Mouse (Mus musculus) embryonic stem cell, embryonic (primary cell): Measurements from ENCODE around the gene Wdr83os.

Experiments
- CTCF ChIA-PET, 4 experiments: fragments of 300-600 bp in 2 of 4; fragments of 350-600 bp in 2 of 4; sonication (Branson Sonifier 250); formaldehyde crosslinking; loops; one replicate each; lab custom pipeline; 2022; ENCODE audit warnings: inconsistent platforms in 2 of 4; lab: Charles Lee
- POLR2A ChIA-PET, 4 experiments: fragments of 300-600 bp in 2 of 4; fragments of 350-600 bp in 2 of 4; sonication (Branson Sonifier 250); formaldehyde crosslinking; loops; one replicate each; lab custom pipeline; 2022; ENCODE audit warnings: antibody characterized with exemption in 4 of 4, inconsistent platforms in 1 of 4; lab: Charles Lee

Gene Wdr83os

DNA sequence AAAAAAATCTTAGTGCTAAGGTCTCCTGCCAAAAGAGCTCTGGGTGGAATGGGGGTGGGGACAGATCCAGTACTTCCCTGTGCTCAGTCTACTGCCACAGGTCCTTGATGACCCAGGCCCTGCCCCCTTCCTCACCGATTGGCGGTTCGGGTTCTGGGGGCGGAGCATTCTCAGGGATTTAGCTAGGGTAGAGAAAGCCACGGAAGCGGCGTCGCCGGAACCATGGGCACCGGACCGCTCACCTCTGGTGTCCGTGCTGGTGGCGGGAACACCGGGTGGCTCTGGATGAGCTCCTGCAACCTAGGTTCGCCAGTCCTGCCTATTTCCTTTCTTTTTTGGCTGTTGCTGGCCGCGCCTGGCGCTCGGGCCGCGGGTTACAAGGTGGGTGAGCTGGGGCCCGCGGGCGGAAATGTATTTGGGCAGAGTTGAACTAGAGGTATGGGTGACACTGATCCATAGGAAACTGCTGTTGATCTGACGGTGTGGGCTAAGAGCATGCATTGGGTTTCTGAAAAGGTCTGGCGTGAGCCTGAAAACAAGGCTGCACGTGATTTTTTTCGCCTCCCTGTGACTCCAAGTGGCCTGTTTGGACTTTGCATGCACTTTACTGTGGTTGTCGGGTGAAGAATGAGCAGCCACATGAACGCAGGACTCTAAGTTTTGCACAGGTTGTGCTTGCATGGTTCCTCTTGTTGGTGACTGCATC is 2.7 kb downstream of the Wdr83os start, which contains the start of gene Man2b1:
Gene Man2b1, plus strand, starts transcription at position 163 of the 706 bp plus-strand sequence.
- POLR2A ChIA-PET = interaction anchor here (0.6 to 11.1 kb wide), 68 partner anchors 9 to 752 kb away, joined by 3 to 275 read pairs (median 5); partner anchors contain the start of genes Dhps (in 4 of the 4), Trir (in 3 of the 4), Vps35 (in 3 of the 4) and Asna1 (in 2 of the 4)
- CTCF ChIA-PET = interaction anchor here (0.5 to 1.7 kb wide), 12 partner anchors 11 to 1815 kb away, joined by 3 to 22 read pairs (median 4); partner anchors contain the start of gene Dhps (in 1 of the 4)

DNA sequence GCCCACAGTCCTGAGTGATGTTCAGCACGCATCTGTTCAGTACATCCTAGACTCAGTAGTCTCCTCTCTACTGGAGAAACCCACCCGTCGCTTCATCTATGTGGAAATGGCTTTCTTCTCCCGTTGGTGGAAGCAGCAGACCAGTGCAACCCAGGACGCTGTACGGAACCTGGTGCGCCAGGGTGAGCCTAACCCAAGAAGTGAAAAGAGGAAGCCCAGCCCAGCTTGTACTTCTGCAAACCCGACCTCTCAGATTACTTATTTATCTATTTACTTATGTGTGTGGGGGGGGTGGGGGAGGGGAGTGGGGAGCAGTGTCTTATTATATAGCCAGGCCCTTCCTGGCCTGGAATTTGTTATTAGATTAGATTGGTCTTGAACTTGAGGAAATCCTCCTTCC is 4.1 kb downstream of the Wdr83os start:
- ChIA-PET CTCF (interaction anchor here in 1 of 4 experiments (0.6 to 3.2 kb wide), 2 partner anchors 8 to 441 kb away, joined by 3 to 19 read pairs; no protein-coding TSS in a partner anchor), POLR2A (interaction anchor here in 3 of 4 experiments (0.6 to 11.1 kb wide), 9 partner anchors 11 to 208 kb away, joined by 3 to 275 read pairs (median 21); partner anchors contain the start of genes Dhps (in 3 of the 3), Fbxw9 (in 1 of the 3) and Tnpo2 (in 1 of the 3))

DNA sequence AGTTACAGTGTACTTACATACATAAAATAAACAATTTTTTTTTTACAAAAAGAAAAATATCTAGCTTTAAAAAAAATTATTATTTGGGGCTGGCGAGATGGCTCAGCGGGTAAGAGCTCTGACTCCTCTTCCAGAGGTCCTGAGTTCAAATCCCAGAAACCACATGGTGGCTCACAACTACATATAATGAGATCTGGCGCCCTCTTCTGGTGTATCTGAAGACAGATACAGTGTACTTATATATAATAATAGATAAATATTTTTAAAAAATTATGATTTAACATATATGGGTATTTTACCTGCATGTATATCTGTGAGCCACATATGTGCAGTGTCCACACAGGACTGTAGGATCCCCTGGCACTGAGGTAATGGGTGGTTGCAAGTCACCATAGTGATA is 5.7 kb downstream of the Wdr83os start:
- ChIA-PET POLR2A (interaction anchor here in 2 of 4 experiments (0.7 to 11.1 kb wide), 9 partner anchors 10 to 109 kb away, joined by 3 to 275 read pairs (median 9); partner anchors contain the start of genes Dhps (in 2 of the 2) and Trir (in 1 of the 2)), CTCF (interaction anchor here in 3 of 4 experiments (0.6 to 3.2 kb wide), 10 partner anchors 10 to 377 kb away, joined by 3 to 19 read pairs (median 4); partner anchors contain the start of gene Dhps (in 1 of the 3))

DNA sequence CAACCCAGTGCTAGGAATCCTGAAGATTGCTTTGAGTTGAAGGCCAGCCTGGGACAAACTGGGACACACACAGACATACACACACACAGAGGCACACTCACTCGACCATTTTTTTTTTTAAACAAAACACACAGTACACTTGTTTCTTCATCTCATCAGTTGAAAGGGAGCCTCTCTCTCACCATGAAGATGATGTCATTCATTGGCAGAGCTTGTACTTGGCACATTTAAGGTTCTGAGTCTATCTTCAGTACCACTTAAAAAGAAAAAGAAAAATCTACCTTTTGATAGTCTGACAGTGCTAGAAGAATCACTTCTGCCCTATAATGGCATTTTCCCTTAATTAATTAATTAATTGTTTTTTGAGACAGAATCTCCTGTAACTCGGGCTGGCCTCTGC is 8.2 kb downstream of the Wdr83os start:
- ChIA-PET CTCF (interaction anchor here in 1 of 4 experiments (0.7 kb wide), 1 partner anchor 14 kb away, joined by 3 read pairs; no protein-coding TSS in a partner anchor), POLR2A (interaction anchor here in 2 of 4 experiments (0.6 to 11.1 kb wide), 5 partner anchors 8 to 103 kb away, joined by 3 to 275 read pairs (median 4); partner anchors contain the start of genes Dhps (in 1 of the 2), Wdr83 (in 1 of the 2) and Wdr83os (in 1 of the 2))

DNA sequence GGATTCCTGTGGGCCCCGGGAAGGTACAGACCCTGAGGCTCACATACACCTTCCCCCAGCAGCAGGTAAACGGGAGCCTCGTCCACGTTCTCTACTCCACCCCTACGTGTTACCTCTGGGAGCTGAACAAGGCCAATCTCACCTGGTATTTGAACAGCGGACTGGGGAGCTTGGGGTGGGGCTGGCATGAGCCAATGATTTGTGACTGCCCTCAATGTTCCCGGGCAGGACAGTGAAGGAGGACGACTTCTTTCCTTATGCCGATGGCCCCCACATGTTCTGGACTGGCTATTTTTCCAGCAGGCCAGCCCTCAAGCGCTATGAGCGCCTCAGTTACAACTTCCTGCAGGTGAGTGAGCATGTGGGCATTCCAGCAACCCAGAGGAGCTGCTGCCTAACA is 10.3 kb downstream of the Wdr83os start:
- POLR2A ChIA-PET = interaction anchor here in 2 of 4 experiments (1.3 to 9.8 kb wide), 5 partner anchors 7 to 19 kb away, joined by 3 to 60 read pairs (median 11); partner anchors contain the start of genes Dhps (in 2 of the 2) and Man2b1 (in 1 of the 2)

DNA sequence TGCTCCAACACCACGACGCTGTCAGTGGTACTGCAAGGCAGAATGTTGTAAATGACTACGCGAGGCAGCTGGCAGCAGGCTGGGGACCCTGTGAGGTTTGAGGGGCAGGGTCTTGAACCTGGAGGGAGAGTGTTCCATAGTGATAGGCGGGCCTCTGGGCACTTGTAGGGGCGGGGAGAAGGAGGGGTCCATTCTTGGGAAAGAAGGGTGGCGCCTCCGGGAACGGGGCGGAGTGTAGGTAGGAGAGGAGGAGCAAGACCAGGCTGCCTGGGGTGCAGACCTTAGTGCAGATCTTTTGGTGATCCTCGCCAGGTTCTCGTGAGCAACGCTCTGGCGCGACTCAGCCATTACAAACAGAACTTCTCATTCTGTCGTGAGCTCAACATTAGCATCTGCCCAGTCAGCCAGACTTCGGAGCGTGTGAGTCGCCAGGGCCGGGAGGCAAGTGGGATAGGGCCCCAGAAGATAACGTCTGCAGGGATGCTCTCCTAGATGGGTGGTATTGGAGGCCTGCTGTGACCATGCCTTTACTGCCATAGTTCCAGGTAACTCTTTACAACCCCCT is 11.1 kb downstream of the Wdr83os start:
- POLR2A ChIA-PET = interaction anchor here in 3 of 4 experiments (1.0 to 9.8 kb wide), 7 partner anchors 8 to 20 kb away, joined by 3 to 60 read pairs (median 10); partner anchors contain the start of genes Dhps (in 3 of the 3), Man2b1 (in 1 of the 3), Wdr83 (in 1 of the 3) and Wdr83os (in 1 of the 3)
- CTCF ChIA-PET = interaction anchor here in 3 of 4 experiments (0.6 to 1.3 kb wide), 6 partner anchors 10 to 49 kb away, joined by 3 to 5 read pairs (median 4); no protein-coding TSS in a partner anchor

More for the DNA sequence above, 10.3 kb downstream of the Wdr83os start:
- CTCF ChIA-PET = interaction anchor here in 1 of 4 experiments (1.2 kb wide), 1 partner anchor 16 kb away, joined by 3 read pairs; no protein-coding TSS in a partner anchor

DNA sequence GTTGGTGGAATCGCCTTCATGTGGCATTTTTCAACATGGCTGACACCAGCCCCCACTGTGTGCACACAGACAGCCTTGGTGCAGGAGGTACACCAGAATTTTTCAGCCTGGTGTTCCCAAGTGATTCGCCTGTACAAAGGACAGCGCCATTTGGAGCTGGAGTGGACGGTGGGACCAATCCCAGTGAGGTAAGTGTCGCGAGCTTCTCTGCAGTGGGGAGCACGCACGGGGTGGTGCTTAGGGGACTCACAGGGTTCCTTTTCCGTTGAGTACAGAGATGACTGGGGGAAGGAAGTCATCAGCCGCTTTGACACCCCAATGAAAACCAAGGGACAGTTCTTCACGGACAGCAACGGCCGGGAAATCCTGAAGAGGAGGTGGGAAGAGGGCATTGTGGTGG is 14.5 kb downstream of the Wdr83os start:
- CTCF ChIA-PET = interaction anchor here in 1 of 4 experiments (1.4 kb wide), 1 partner anchor 19 kb away, joined by 3 read pairs; no protein-coding TSS in a partner anchor
- POLR2A ChIA-PET = interaction anchor here in 2 of 4 experiments (1.0 to 10.8 kb wide), 5 partner anchors 11 to 119 kb away, joined by 3 to 60 read pairs (median 8); partner anchors contain the start of genes Man2b1 (in 2 of the 2) and Dhps (in 1 of the 2)

DNA sequence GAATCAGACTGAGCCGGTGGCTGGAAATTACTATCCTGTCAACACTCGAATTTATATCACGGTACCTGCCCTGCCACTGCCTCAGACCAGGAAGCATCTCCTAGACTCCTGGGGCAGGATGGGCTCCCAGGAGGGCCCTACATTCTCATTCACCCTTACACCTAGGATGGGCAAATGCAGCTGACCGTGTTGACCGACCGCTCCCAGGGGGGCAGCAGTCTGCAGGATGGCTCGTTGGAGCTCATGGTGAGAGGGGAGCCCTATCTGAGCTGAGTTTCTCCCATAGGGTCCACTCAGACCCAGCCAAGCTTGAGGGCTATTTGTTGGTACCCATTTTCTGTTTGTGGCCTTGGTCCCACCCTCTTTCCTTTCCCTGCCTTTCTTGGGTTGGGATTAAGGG is 15.0 kb downstream of the Wdr83os start:
- ChIA-PET CTCF (interaction anchor here in 1 of 4 experiments (1.4 kb wide), 1 partner anchor 19 kb away, joined by 3 read pairs; no protein-coding TSS in a partner anchor), POLR2A (interaction anchor here in 2 of 4 experiments (1.0 to 10.8 kb wide), 4 partner anchors 11 to 120 kb away, joined by 3 to 60 read pairs (median 30); partner anchors contain the start of genes Man2b1 (in 2 of the 2) and Dhps (in 1 of the 2))

DNA sequence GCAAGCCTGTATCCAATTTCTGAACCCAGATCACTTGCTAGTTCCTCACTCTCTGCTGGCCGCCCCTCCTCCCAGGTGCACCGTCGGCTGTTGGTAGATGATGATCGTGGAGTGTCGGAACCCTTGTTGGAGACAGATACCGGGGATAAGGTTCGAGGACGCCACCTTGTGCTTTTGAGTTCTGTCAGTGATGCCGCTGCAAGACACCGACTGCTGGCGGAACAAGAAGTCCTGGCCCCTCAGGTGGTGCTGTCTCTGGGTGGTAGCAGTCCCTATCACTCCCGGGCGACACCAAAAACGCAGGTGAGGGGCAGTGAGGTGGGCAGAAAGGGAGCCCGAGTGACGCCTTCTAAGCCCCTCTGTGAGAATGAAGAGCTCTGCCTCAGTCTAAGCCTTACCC is 15.7 kb downstream of the Wdr83os start:
- CTCF ChIA-PET = interaction anchor here in 2 of 4 experiments (1.0 to 1.4 kb wide), 2 partner anchors 20 kb away, joined by 3 read pairs; no protein-coding TSS in a partner anchor
- POLR2A ChIA-PET = interaction anchor here in 3 of 4 experiments (0.8 to 10.8 kb wide), 8 partner anchors 12 to 295 kb away, joined by 3 to 60 read pairs (median 4); partner anchors contain the start of genes Dhps (in 2 of the 3) and Man2b1 (in 2 of the 3)

DNA sequence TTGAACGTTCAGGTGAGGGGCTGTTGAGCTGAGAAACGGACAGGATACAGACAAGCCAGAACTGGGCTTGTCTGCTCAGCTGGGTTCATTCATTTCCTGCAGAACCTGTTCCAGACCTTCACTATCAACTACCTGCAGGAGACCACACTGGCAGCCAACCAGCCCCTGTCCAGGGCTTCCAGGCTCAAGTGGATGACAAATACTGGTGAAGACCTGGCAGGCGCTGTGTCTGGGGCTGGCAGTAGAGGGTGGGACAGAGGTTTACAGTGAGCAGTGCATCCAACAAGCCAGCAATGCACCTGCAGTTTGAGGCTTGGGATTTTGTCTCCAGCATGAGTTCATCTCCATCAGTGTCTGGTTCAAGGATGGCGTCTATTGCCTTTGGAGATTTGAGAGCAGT is 16.3 kb downstream of the Wdr83os start:
- ChIA-PET POLR2A (interaction anchor here in 3 of 4 experiments (0.8 to 10.8 kb wide), 7 partner anchors 13 to 295 kb away, joined by 3 to 60 read pairs (median 3); partner anchors contain the start of genes Dhps (in 2 of the 3) and Man2b1 (in 1 of the 3)), CTCF (interaction anchor here in 1 of 4 experiments (1.0 kb wide), 1 partner anchor 21 kb away, joined by 3 read pairs; no protein-coding TSS in a partner anchor)

DNA sequence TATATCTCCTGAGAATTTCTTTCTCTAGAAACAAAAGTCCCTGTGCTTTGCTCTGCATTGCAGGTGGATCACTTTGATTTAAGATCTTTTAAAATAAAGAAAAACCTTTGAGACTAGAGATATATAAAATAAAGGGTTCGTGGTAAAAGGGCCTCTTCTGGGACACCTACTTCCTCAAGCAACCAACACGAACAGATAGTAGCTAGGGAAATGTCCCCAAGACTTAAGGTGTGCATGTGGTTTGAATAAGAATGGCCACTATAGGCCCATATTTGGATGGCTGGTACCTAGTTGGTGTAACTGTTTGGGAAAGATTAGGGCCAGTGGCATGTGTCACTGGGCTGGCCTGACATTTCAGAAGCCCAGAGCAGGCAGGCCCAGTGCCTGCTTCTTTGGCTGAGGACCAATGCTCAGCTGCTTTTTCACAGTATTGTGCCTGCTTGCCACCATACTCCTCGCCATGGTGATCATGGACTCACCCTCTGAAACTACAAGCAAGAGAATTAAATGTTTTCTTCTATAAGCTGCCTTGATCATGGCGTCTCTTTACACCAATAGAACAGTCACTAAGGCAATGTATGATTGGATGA is 19.6 kb downstream of the Wdr83os start:
- POLR2A ChIA-PET = interaction anchor here in 2 of 4 experiments (0.6 to 10.8 kb wide), 8 partner anchors 16 to 124 kb away, joined by 3 to 60 read pairs (median 8); partner anchors contain the start of genes Dhps (in 2 of the 2), Man2b1 (in 2 of the 2) and Wdr83os (in 1 of the 2)
- CTCF ChIA-PET = interaction anchor here in 1 of 4 experiments (0.5 kb wide), 1 partner anchor 341 kb away, joined by 4 read pairs; no protein-coding TSS in a partner anchor

DNA sequence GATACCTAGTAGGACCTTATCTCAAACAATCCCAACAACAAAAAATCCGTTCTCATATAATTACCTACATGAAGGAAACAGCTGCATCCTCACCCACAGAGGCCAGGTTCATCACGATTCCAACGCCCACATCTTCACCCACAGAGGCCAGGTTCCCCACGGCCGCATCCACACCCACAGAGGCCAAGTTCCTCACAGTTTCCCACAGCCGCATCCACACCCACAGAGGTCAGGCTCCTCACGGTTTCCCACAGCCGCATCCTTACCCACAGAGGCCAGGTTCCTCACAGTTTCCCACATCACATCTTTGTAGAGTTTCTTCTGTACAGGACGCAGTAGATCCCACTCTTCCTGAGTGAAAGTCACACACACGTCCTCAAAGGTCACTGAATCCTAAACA is 32.7 kb downstream of the Wdr83os start:
- ChIA-PET POLR2A (no interaction called here), CTCF (interaction anchor here in 1 of 4 experiments (0.6 kb wide), 1 partner anchor 50 kb away, joined by 9 read pairs; no protein-coding TSS in a partner anchor)

DNA sequence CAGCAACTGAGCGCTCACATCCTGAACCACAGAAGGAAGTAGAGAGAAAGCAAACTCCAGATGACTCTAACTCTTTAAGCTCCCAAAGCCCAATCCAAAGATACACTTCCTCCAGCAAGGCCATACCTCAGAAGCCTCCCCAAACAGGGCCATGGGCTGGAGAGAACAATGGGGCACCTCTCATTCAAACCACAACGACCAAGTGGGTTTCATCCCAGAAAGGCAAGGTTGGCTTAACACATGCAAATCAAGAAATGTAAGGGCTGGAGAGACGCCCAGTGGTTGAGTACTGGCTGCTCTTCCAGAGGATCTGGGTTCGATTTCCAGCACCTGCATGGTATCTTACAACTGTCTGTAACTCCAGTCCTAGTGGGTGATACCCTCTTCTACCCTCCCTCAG is 35.0 kb downstream of the Wdr83os start:
- ChIA-PET POLR2A (no interaction called here), CTCF (no interaction called here)

DNA sequence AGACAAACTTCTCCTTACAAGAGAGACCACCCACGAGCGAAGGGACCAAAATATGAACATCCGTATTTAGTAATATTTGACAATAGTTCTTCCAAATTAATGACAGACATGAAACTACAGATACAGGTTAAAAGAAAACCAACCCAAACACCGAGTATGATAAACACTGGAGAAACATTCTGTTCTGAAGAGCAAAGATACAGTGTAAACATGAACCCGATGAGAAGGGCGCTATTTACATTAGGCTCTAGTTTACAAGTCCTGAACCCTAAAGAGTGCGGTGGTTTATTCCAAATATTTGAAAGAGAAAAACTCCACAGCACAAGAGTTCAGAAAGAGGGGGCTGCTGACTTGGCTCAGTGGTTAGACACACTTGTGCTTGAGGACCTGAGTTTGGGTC is 36.4 kb downstream of the Wdr83os start:
- POLR2A ChIA-PET = interaction anchor here in 1 of 4 experiments (0.7 kb wide), 1 partner anchor 308 kb away, joined by 4 read pairs; no protein-coding TSS in a partner anchor
- CTCF ChIA-PET = no interaction called here

DNA sequence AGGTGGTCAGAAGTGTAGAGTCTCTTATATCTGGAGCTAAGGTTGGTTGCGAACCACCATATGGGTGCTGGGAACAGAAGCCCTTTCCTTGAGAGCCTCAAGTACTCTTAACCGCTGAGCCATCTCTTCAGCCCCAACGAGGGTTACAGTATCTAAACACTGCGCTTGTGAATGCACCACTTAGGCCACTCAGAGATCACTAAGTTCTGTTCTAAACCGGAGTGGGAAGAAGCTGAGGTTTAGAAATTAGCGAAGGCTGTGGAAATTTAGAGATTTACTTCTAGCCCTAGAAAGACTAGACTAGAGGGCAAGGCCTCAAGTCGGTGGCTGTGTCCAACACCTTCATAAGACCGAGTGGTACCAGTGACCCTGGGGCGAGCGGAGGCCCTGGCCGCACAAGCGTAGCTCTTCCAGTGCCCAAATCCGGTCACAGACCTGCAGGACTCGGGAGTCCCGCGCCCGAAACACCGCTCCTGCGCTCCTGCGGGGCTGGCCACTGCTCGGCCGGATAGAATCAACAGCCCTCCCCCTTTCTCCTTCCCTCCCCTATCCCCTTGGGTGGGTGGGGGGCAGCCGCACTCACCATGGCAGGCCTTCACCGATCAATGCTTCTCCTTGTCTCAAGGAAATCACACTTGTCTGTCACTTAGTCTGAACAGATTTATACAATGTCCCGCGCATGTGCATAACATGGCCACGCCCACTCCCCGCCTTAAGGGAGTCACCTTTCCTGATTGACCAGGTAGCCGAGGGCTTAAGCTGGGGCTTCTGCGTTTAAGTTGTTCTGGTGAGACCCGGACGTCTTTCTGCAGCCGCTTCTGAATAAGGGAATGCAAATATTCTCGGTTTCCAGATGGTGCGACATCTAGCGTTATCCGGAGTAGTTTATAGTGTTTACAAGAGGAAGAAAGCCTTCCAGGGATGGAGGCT is 38.8 kb downstream of the Wdr83os start:
- POLR2A ChIA-PET = interaction anchor here in 3 of 4 experiments (0.6 to 2.7 kb wide), 16 partner anchors 10 to 143 kb away, joined by 3 to 13 read pairs (median 4); partner anchors contain the start of genes Dhps (in 3 of the 3), Man2b1 (in 2 of the 3), Junb (in 1 of the 3) and Tnpo2 (in 1 of the 3)
- CTCF ChIA-PET = interaction anchor here in 2 of 4 experiments (0.7 to 1.7 kb wide), 4 partner anchors 13 to 106 kb away, joined by 3 to 9 read pairs (median 5); no protein-coding TSS in a partner anchor
